Mouse (Mus musculus): Measurements from ENCODE around the gene Gemin5. TPM values are rescaled to one million over a fixed set of nuclear protein-coding genes. Genes with fewer than 3 reads are reported as not detected.
"Not testable (repeated sequence)": the region's sequence is repeated elsewhere in the genome, so short reads cannot be mapped to it uniquely, and the experiment has no call there.

The Gemin5 gene
- polyA plus RNA-seq, 1 experiment: 6.1 TPM

DNA sequence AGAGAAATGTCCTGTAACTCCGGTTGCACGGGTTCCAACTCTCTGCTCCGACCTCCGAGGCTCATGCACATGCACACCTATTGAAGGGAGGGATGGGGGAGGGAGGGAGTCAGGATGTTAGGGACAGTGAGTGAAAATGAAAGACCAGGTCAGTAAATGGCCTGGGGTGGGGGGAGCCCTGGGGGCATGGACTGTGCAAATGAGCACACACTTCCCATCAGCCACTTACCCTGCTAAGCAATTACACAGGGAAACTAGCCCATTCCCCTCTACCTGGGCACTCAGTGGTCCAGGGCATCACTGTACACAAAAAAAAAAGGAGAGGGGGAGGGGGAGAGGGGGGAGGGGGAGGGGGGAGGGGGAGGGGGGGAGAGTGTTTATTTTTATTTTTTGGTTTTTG is 30.3 kb upstream of the Gemin5 start:
- H3K4me3 ChIP-seq (ENCODE audit: extremely low read depth, insufficient read depth, insufficient read length): no peak overlapping the region
- peaks cover 3% of the 10 kb centered on the region; the same call in 1 of the 2 replicates for H3K4me1 ChIP-seq (ENCODE audit: control insufficient read depth, insufficient read depth, insufficient read length)
- H3K27me3 ChIP-seq (ENCODE audit: control insufficient read depth, insufficient read depth, low read length): no peaks in the 10 kb centered on the region
- TF ChIP-seq CTCF (IDR thresholded peaks at IDR 0.05; ENCODE audit: extremely low read depth, insufficient read depth, insufficient read length, insufficient replicate concordance) (no peak), POLR2A (IDR thresholded peaks at IDR 0.05; ENCODE audit: low read depth, low read length) (no peak)
- no peak overlapping the region for H3K27ac ChIP-seq (ENCODE audit: insufficient read depth, low read length)
- H3K36me3 ChIP-seq (ENCODE audit: control insufficient read depth, insufficient read depth, low read length): peaks cover 5% of the 10 kb centered on the region; the same call in 1 of the 2 replicates
- 88% methylated on average over 4 of the region's 4 CpGs for WGBS
- DNase-seq (ENCODE audit: low read depth in 1 of 2, low spot score in 2 of 2): no peak

DNA sequence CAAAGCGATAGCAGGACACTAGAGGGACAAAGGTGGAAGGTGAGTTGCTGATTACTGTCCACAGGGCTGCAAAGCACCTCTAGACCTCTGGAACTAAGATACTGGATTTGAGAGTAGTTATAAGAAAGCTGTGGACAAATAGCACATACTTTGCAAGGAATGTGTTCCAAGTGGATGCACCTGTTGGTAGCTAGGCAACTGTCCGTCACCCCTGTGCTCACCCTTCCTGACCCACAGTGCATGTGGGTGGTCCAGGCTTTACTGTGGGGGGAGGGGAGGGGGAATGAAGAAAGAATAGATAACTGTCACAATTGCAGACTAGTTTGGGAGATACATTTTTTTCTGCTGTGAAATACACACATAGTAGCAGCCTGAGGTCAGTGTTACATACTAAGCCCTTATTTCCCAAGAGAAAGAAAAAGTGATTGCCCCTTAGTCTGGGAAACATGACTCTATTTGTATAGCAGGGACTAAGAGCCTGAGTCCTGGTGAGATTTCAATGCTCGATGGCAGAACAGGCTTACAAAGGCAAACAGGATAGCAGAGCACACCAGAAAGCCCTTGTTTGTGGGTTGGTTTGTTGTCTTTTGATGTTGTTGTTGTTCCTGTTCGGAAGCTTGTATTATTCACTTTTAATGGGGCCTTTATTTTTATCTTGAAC is 25.7 kb upstream of the Gemin5 start:
- peak overlapping the region; percentile 25; the same call in 1 of the 2 replicates for H3K27ac ChIP-seq (ENCODE audit: insufficient read depth, low read length)
- no peaks in the 10 kb centered on the region for H3K27me3 ChIP-seq (ENCODE audit: control insufficient read depth, insufficient read depth, low read length)
- peaks cover 3% of the 10 kb centered on the region; the same call in 1 of the 2 replicates for H3K4me1 ChIP-seq (ENCODE audit: control insufficient read depth, insufficient read depth, insufficient read length)
- no peak overlapping the region for H3K4me3 ChIP-seq (ENCODE audit: extremely low read depth, insufficient read depth, insufficient read length)
- 78% methylated on average over 4 of the region's 4 CpGs for WGBS
- TF ChIP-seq CTCF (IDR thresholded peaks at IDR 0.05; ENCODE audit: extremely low read depth, insufficient read depth, insufficient read length, insufficient replicate concordance) (no peak), POLR2A (IDR thresholded peaks at IDR 0.05; ENCODE audit: low read depth, low read length) (no peak)
- no peak for DNase-seq (ENCODE audit: low read depth in 1 of 2, low spot score in 2 of 2)
- H3K36me3 ChIP-seq (ENCODE audit: control insufficient read depth, insufficient read depth, low read length): peaks cover 6% of the 10 kb centered on the region

DNA sequence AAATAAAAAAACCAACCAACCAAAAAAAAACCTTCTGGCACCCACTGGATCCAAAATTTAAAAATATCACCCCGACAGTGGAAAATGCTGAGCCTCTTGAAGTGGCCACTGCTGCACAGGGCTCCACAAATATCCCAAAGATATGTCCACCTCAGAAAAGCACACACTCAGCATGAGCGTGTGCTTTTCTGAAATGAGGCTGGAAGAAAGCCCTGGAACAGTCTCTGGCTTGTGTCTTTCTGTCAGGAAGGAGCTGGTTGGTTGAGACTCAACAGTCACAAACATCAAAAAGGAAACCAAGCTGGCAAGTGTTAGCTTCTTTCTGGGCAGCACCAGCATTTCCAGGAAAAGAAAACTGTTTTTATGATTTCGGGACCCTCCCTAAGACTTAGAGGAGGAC is 25.0 kb upstream of the Gemin5 start:
- H3K27ac ChIP-seq (ENCODE audit: insufficient read depth, low read length): no peak overlapping the region
- H3K4me1 ChIP-seq (ENCODE audit: control insufficient read depth, insufficient read depth, insufficient read length): no peaks in the 10 kb centered on the region; the same call in 1 of the 2 replicates
- H3K27me3 ChIP-seq (ENCODE audit: control insufficient read depth, insufficient read depth, low read length): no peaks in the 10 kb centered on the region
- no peak for TF ChIP-seq POLR2A (IDR thresholded peaks at IDR 0.05; ENCODE audit: low read depth, low read length)
- TF ChIP-seq CTCF (IDR thresholded peaks at IDR 0.05; ENCODE audit: extremely low read depth, insufficient read depth, insufficient read length, insufficient replicate concordance): no peak
- H3K4me3 ChIP-seq (ENCODE audit: extremely low read depth, insufficient read depth, insufficient read length): no peak overlapping the region
- 50% methylated on average over 3 of the region's 3 CpGs for WGBS
- DNase-seq (ENCODE audit: low read depth in 1 of 2, low spot score in 2 of 2): no peak
- H3K36me3 ChIP-seq (ENCODE audit: control insufficient read depth, insufficient read depth, low read length): peaks cover 12% of the 10 kb centered on the region

DNA sequence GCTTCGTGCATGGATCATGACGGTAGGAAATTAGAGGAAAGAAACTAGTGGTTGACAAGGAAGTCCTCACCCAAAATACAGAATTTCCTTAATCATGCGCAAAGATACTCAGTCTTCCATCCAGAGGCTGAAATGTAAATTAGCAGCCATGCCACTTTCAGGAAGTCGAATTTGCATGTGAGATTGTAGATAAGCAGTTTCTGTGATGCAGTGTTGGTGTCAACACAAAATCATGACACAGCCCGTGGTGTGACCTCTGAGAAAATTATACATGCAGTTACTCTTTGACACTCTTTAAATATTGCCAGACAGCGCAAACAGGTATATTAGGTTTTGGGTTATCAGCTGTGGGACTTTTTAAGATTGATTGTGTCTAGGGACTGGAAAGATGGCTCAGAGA is 21.3 kb upstream of the Gemin5 start:
- no peak for DNase-seq (ENCODE audit: low read depth in 1 of 2, low spot score in 2 of 2)
- H3K4me1 ChIP-seq (ENCODE audit: control insufficient read depth, insufficient read depth, insufficient read length): peaks cover 4% of the 10 kb centered on the region; the same call in 1 of the 2 replicates
- H3K4me3 ChIP-seq (ENCODE audit: extremely low read depth, insufficient read depth, insufficient read length): no peak overlapping the region
- TF ChIP-seq CTCF (IDR thresholded peaks at IDR 0.05; ENCODE audit: extremely low read depth, insufficient read depth, insufficient read length, insufficient replicate concordance): no peak
- TF ChIP-seq POLR2A (IDR thresholded peaks at IDR 0.05; ENCODE audit: low read depth, low read length): no peak
- peaks cover 22% of the 10 kb centered on the region for H3K36me3 ChIP-seq (ENCODE audit: control insufficient read depth, insufficient read depth, low read length)
- WGBS: 88% methylated on average over 6 of the region's 6 CpGs
- H3K27me3 ChIP-seq (ENCODE audit: control insufficient read depth, insufficient read depth, low read length): no peaks in the 10 kb centered on the region
- no peak overlapping the region for H3K27ac ChIP-seq (ENCODE audit: insufficient read depth, low read length)

DNA sequence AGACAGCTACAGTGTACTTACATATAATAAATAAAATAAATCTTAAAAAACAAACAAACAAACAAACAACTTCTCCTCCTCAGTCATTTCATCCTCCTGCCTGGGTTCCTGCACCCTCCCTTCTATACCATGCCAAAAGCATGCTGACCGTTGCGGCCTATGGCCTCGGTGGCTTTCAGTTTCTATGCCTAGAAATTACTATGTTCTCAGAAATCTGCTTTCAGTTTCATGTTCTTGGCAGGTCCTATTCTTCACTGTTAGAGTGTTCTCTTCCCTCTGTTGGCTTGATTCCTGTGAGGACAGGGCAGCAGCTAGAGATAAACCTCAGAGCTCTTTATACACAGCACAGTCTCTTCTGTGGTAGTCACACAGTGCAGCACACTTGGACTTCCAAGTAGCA is 15.2 kb upstream of the Gemin5 start:
- H3K27ac ChIP-seq (ENCODE audit: insufficient read depth, low read length): peak overlapping the region; percentile 73
- H3K27me3 ChIP-seq (ENCODE audit: control insufficient read depth, insufficient read depth, low read length): no peaks in the 10 kb centered on the region
- H3K36me3 ChIP-seq (ENCODE audit: control insufficient read depth, insufficient read depth, low read length): peaks cover 14% of the 10 kb centered on the region
- H3K4me1 ChIP-seq (ENCODE audit: control insufficient read depth, insufficient read depth, insufficient read length): peaks cover 13% of the 10 kb centered on the region
- WGBS: 0% methylated on average over 3 of the region's 3 CpGs
- TF ChIP-seq POLR2A (IDR thresholded peaks at IDR 0.05; ENCODE audit: low read depth, low read length) (peak; percentile 3; the same call in 1 of the 2 replicates), CTCF (IDR thresholded peaks at IDR 0.05; ENCODE audit: extremely low read depth, insufficient read depth, insufficient read length, insufficient replicate concordance) (no peak)
- peak overlapping the region; percentile 57; the same call in 1 of the 2 replicates for H3K4me3 ChIP-seq (ENCODE audit: extremely low read depth, insufficient read depth, insufficient read length)
- DNase-seq (ENCODE audit: low read depth in 1 of 2, low spot score in 2 of 2): peak in 1 of 2 experiments; percentile 35

DNA sequence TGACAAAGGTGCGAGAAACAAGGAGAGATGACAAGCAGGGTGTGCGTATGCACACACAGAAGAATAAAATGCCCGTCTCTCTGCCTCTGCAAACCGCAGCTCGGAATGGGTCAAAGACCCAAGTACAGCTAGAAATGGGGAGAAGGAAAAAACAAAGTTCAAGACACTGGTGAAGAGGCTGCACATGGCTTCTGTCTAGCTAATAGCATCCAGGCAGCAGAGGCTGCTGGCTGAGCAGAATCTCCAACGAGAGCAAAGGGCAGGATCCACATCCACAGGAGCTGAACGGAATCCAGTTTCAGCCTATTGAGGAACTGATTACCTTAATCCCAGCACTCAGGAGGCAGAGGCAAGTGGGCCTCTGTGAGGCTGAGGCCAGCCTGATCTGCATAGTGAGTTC is 12.4 kb upstream of the Gemin5 start:
- WGBS: 95% methylated on average over 7 of the region's 7 CpGs
- H3K36me3 ChIP-seq (ENCODE audit: control insufficient read depth, insufficient read depth, low read length): peaks cover 15% of the 10 kb centered on the region
- H3K4me3 ChIP-seq (ENCODE audit: extremely low read depth, insufficient read depth, insufficient read length): no peak overlapping the region
- TF ChIP-seq POLR2A (IDR thresholded peaks at IDR 0.05; ENCODE audit: low read depth, low read length) (no peak), CTCF (IDR thresholded peaks at IDR 0.05; ENCODE audit: extremely low read depth, insufficient read depth, insufficient read length, insufficient replicate concordance) (no peak)
- 0 out of 2 replicates have a peak overlapping the region, but pooled peaks have one; percentile 5 for H3K27ac ChIP-seq (ENCODE audit: insufficient read depth, low read length)
- H3K4me1 ChIP-seq (ENCODE audit: control insufficient read depth, insufficient read depth, insufficient read length): peaks cover 13% of the 10 kb centered on the region
- no peaks in the 10 kb centered on the region for H3K27me3 ChIP-seq (ENCODE audit: control insufficient read depth, insufficient read depth, low read length)
- DNase-seq (ENCODE audit: low read depth in 1 of 2, low spot score in 2 of 2): no peak

DNA sequence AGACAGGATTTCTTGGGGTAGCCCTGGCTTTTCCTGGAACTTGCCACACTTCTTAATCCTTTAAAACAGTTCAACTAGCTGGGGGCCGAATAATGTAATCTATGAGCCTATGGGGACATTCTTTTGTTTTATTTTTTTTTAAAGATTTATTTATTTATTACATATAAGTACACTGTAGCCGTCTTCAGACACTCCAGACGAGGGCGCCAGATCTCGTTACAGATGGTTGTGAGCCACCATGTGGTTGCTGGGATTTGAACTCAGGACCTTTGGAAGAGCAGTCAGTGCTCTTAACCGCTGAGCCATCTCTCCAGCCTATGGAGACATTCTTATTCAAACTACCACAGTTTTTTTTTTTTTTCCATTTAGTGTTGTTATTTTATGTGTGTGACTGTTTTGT is 11.6 kb upstream of the Gemin5 start:
- not testable (repeated sequence) for H3K4me3 ChIP-seq (ENCODE audit: extremely low read depth, insufficient read depth, insufficient read length); DNase-seq (ENCODE audit: low read depth in 1 of 2, low spot score in 2 of 2); H3K27me3 ChIP-seq (ENCODE audit: control insufficient read depth, insufficient read depth, low read length); H3K27ac ChIP-seq (ENCODE audit: insufficient read depth, low read length)
- H3K4me1 ChIP-seq (ENCODE audit: control insufficient read depth, insufficient read depth, insufficient read length): peaks cover 11% of the 10 kb centered on the region
- peaks cover 18% of the 10 kb centered on the region for H3K36me3 ChIP-seq (ENCODE audit: control insufficient read depth, insufficient read depth, low read length)
- 90% methylated on average over 6 of the region's 6 CpGs for WGBS

All from spleen, adult 2 months (tissue).